Mouse (Mus musculus) spleen, adult 2 months (tissue): ENCODE data around the gene Gm49405. TPM values are rescaled to one million over a fixed set of nuclear protein-coding genes. Genes with fewer than 3 reads are reported as not detected.
"Not testable (repeated sequence)": the region's sequence is repeated elsewhere in the genome, so short reads cannot be mapped to it uniquely, and the experiment has no call there.

Source experiments
- DNase-seq, 2 experiments: peaks; one replicate each; pipeline versions ENCODE4 v3.0.0 to v3.0.0-alpha.2; 2012 to 2021; ENCODE audit warnings: low spot score in 2 of 2, low read depth in 1 of 2
- H3K27ac ChIP-seq: fragments of 200-500 bp; 2 replicates; pipeline ENCODE4 v1.5.1; 2012; ENCODE audit warnings: low read length, inconsistent platforms; ENCODE audit not compliant: insufficient read depth
- H3K27me3 ChIP-seq: fragments of 200-500 bp; 2 replicates; pipeline ENCODE4 v1.6.1; 2012; ENCODE audit warnings: mild to moderate bottlenecking, moderate library complexity, low read length, inconsistent platforms; ENCODE audit not compliant: control insufficient read depth, insufficient read depth
- H3K36me3 ChIP-seq: fragments of 200-500 bp; 2 replicates; pipeline ENCODE4 v1.6.1; 2012; ENCODE audit warnings: mild to moderate bottlenecking, low read length, inconsistent platforms; ENCODE audit not compliant: control insufficient read depth, insufficient read depth
- H3K4me1 ChIP-seq: fragments of 200-500 bp; 2 replicates; pipeline ENCODE4 v1.6.1; 2011; ENCODE audit warnings: inconsistent platforms; ENCODE audit not compliant: control insufficient read depth, insufficient read depth, insufficient read length
- H3K4me3 ChIP-seq: fragments of 200-500 bp; 2 replicates; pipeline ENCODE4 v1.5.1; 2011; ENCODE audit warnings: mild to moderate bottlenecking, inconsistent platforms; ENCODE audit not compliant: insufficient read depth, insufficient read length; ENCODE audit errors: extremely low read depth
- CTCF ChIP-seq: fragments of 200-500 bp; IDR thresholded peaks from 2 replicates; pipeline ENCODE4 v1.5.1; 2011; ENCODE audit warnings: mild to moderate bottlenecking, inconsistent platforms; ENCODE audit not compliant: insufficient read depth, insufficient read length, insufficient replicate concordance; ENCODE audit errors: extremely low read depth
- POLR2A ChIP-seq: fragments of 200-500 bp; IDR thresholded peaks from 2 replicates; pipeline ENCODE4 v1.6.1; 2011; ENCODE audit warnings: low read depth, low read length, inconsistent platforms
- WGBS: fragments of 180-500 bp; shearing (Covaris S2); methylation state at CpG from one replicate; pipeline ENCODE4 v1.1.7; 2018; 5-methylcytosine and 5-hydroxymethylcytosine counted together
- polyA plus RNA-seq: library from polyadenylated mRNA; depleted of rRNA; stranded (reverse); fragments of >200 nt; gene quantifications from 2 replicates; pipeline ENCODE4 v1.2.3, GENCODE M21; 2012

The Gm49405 gene
- polyA plus RNA-seq, 1 experiment, result 3.1 TPM

DNA sequence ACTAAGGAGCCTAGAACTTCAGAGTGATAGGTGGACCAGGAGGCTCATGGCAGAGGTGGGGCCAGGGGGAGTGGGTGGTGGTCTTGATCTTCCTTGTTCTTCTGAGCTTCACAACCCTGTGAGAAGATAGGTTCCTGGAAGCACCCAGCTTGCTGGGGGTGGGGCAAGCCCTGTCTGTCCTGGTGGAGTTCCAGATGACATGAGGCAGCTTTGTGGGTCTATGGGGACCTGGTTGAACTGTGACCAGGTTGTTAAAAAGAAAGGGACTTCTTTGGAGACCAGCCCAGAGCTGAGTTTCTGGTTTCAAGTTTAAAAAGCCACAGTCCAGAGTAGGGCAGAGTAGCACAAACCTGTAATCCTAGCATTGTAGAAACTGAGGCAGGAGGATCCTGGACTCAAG lies 41.4 kb upstream of the Gm49405 start:
- Histone ChIP-seq H3K4me1 (no peaks in the 10 kb centered on the region), H3K4me3 (no peak overlapping the region), H3K27me3 (no peaks in the 10 kb centered on the region), H3K27ac (no peak overlapping the region), H3K36me3 (no peaks in the 10 kb centered on the region)
- TF ChIP-seq POLR2A (no peak), CTCF (no peak)
- no peak for DNase-seq

DNA sequence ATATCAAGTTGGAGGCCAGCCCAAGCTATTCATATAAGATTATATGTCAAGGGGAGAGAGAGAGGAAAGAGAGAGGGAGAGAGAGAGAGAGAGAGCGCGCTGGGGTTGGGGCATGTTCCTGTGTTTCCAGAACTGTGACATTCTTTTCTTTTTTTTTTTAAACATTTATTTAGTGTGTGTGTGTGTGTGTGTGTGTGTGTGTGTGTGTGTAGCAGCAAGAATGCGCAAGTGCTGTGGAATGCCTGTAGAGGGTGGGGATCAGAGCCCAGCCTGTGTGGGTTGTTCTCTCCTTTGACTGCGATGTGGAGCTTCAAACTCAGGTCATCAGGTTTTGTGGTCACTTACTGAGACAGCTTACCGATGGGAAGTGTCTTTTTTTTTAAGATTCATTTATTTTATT lies 40.2 kb upstream of the Gm49405 start:
- Histone ChIP-seq H3K4me3 (no peak overlapping the region), H3K36me3 (no peaks in the 10 kb centered on the region), H3K27ac (no peak overlapping the region), H3K27me3 (no peaks in the 10 kb centered on the region), H3K4me1 (no peaks in the 10 kb centered on the region)
- no peak for TF ChIP-seq CTCF
- TF ChIP-seq POLR2A, result no peak
- no peak for DNase-seq
- 70% methylated on average over 5 of the region's 5 CpGs for WGBS

DNA sequence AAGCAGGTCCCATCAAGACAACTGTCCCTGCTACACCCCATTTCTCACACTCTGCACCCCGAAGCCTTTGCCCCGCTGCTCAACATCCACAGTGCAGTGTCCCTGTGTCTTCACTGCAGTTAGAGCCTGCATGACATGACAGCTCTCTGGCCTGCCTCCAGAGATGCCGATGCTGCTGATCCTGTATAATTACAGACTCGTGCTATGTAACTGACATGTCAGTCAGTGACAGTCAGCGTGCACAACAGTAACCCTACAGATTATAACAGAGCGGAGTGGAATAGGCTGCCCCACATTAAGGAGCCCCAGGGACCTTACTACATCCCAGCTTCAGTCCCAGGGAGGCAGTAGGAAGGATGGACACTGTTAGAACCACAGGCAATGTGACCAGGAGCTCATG lies 38.6 kb upstream of the Gm49405 start:
- H3K4me1 ChIP-seq, H3K4me3 ChIP-seq, H3K36me3 ChIP-seq, H3K27ac ChIP-seq, H3K27me3 ChIP-seq, DNase-seq: not testable (repeated sequence)
- 93% methylated on average over 6 of the region's 6 CpGs for WGBS

DNA sequence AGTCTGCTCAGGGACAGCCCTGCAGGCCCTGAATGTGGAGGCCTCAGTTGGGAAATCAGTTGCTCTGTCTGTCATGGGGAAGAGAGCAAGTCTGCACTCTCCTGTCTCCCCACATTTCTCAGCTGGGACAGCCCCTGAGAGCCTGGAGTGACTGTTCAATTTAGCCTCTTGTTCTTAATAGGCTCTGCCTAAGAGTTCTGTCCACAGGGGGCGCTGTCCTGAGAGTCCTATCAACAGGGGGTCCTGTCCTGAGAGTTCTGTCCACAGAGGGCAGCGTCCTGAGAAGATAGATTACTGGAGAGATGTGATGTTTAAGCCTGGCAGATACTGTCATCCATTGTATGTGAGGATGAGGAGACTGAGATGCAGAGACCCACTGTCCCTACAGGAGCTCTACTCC lies 38.0 kb upstream of the Gm49405 start:
- H3K27me3 ChIP-seq, result no peaks in the 10 kb centered on the region
- H3K4me1 ChIP-seq, result no peaks in the 10 kb centered on the region
- 29% methylated on average over 2 of the region's 2 CpGs for WGBS
- no peak overlapping the region for H3K27ac ChIP-seq
- TF ChIP-seq POLR2A (no peak), CTCF (no peak)
- H3K36me3 ChIP-seq, result no peaks in the 10 kb centered on the region
- no peak for DNase-seq
- H3K4me3 ChIP-seq, result no peak overlapping the region

DNA sequence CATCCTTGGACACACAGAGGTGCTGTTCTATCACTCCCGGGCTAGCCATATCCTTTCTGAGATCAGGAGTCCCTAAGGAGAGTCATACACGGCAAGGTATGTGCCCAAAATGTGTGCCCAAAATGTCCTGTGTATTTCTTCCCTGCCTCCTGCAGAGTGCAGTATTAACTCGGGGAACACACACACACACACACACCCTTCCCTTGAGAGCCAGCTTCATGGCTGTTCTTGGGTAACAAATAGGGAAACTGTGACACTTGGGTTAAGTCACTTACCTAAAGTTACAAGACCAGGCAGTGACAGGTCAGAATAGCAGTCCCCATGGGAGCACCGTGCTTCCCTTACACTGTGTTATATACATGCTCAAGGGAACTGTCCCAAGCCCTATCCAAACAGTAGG lies 36.4 kb upstream of the Gm49405 start:
- WGBS, result 70% methylated on average over 4 of the region's 4 CpGs
- Histone ChIP-seq H3K4me3 (no peak overlapping the region), H3K27ac (no peak overlapping the region), H3K36me3 (no peaks in the 10 kb centered on the region), H3K27me3 (no peaks in the 10 kb centered on the region), H3K4me1 (no peaks in the 10 kb centered on the region)
- TF ChIP-seq POLR2A, result no peak
- no peak for TF ChIP-seq CTCF
- no peak for DNase-seq

DNA sequence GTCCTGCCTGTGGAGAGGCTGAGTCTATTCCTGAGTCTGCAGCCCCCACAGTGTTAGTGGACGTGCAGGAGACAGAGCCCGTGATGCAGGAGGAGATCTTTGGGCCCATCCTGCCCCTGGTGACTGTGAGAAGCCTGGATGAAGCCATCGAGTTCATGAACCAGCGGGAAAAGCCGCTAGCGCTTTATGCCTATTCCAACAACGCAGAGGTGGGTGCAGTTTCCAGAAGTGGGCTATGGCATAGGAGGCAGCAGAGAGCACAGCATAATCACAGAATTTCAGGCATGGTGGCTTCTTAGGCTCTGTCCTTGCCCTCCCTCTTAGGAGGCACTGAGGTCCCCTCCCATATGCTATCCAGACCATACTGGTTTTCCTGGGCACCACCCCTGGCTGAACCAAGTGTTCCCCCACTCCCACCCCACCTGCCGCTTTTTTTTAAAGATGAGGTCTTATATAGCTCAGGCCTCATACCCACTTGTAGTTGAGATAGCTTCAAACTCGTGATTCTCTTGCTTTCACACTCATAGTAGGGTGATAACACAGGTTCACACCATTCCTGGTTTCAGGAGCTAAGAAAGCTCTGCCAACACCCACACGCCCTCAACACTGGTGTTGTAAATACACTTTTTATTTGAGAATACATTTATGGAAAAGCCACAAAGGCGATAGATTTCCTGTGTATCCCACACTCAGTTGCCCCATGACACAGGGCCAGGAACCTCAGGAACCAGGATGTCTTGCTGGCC lies 33.9 kb upstream of the Gm49405 start:
- 81% methylated on average over 11 of the region's 11 CpGs for WGBS
- Histone ChIP-seq H3K27ac (no peak overlapping the region), H3K4me1 (no peaks in the 10 kb centered on the region), H3K4me3 (no peak overlapping the region), H3K27me3 (no peaks in the 10 kb centered on the region), H3K36me3 (no peaks in the 10 kb centered on the region)
- DNase-seq, result no peak
- TF ChIP-seq POLR2A, result no peak
- no peak for TF ChIP-seq CTCF

DNA sequence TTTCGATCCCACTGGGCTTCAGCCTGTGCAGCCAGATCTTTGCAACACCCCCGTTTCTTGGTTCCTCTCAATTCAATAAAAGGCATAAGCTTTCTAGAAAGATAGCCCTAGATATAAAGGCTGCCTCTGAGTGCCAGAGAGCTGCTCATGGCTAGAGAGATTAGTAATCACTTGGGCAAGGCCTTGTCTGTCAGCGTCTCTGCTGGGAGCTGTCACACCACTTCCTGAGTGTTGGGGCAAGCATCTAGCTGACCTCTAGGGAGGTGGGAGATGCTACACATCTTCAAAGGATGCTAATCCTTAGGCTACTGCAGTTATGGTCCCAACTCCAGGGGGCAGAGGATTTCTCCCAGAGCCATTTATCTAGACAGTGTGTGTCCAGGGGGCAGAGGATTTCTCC lies 33.2 kb upstream of the Gm49405 start:
- H3K27ac ChIP-seq, result no peak overlapping the region
- 72% methylated on average over 3 of the region's 3 CpGs for WGBS

DNA sequence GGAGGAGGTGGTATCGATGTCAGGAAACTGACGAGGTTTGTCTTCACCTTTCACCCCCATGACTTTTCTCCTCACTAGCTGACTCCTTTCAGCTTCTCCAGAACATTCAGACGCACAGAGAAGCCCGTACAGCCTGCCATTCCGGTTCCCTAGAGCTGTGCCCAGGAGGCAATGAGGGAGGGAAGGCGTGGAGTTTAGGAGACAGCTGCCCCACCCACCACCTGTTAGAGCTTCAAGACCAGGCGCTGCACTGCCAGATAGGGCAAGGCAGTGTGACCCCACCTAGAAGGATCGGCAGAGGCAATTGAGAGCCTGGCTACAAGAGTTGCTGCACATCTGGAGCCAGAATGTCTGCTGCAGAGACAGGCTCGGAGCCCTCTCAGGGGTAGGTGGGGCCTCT lies 28.2 kb upstream of the Gm49405 start, which contains the start of gene Aldh3b2:
Aldh3b2 (plus strand) TSS at position 100 of the 400 bp plus-strand sequence.
- Histone ChIP-seq H3K27me3 (no peaks in the 10 kb centered on the region), H3K4me3 (no peak within 1 kb of the TSS), H3K4me1 (no peaks in the 10 kb centered on the region), H3K27ac (no peak within 1 kb of the TSS), H3K36me3 (no peaks in the 10 kb centered on the region)
- no peak for DNase-seq
- TF ChIP-seq CTCF, result no peak
- TF ChIP-seq POLR2A, result no peak
- WGBS, result 70% methylated on average over 9 of the region's 9 CpGs

More for the DNA sequence above, 33.2 kb upstream of the Gm49405 start:
- no peak for TF ChIP-seq POLR2A
- TF ChIP-seq CTCF, result no peak
- no peak for DNase-seq
- Histone ChIP-seq H3K4me3 (no peak overlapping the region), H3K4me1 (no peaks in the 10 kb centered on the region), H3K36me3 (no peaks in the 10 kb centered on the region), H3K27me3 (no peaks in the 10 kb centered on the region)

DNA sequence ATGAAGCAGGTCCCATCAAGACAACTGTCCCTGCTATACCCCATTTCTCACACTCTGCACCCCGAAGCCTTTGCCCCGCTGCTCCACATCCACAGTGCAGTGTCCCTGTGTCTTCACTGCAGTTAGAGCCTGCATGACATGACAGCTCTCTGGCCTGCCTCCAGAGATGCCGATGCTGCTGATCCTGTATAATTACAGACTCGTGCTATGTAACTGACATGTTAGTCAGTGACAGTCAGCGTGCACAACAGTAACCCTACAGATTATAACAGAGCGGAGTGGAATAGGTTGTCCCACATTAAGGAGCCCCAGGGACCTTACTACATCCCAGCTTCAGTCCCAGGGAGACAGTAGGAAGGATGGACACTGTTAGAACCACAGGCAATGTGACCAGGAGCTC lies 25.8 kb upstream of the Gm49405 start:
- DNase-seq, H3K4me3 ChIP-seq, H3K36me3 ChIP-seq, H3K27ac ChIP-seq, H3K4me1 ChIP-seq, H3K27me3 ChIP-seq: not testable (repeated sequence)
- 93% methylated on average over 6 of the region's 6 CpGs for WGBS
